Mouse (Mus musculus): ENCODE data around the gene Tmem104. TPM values are rescaled to one million over a fixed set of nuclear protein-coding genes. Genes with fewer than 3 reads are reported as not detected.

Gene Tmem104
- 0.26 TPM for polyA plus RNA-seq (2014; fragmentation: Illumina TruSeq; extraction: RNeasy Lipid Tissue Mini Kit (QIAGEN cat#74804); ENCODE audit: low replicate concordance)

DNA sequence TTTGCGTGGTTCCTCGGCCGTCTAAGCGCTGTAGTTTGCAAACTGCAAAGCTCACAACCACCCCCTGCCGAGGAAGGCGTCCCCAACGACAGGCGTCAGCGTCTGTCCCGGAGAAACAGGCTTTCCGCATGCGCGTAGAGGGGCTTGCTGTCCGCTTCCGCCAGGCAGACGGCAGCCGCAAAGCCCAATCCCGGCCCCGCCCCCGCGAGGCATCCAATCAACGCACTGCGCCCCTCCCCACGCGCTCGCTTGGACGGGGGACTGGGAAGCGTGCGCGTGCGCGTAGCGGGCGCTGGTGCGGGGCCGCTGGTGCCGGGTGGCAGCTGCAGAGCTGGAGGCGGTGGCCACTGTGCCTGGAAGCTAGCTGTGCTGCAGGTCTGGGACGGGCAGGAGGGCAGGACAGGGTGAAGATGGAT, at the start of gene Tmem104:
TSS of gene Tmem104 (plus strand) at position 264 of the 416 bp plus-strand sequence.

DNA sequence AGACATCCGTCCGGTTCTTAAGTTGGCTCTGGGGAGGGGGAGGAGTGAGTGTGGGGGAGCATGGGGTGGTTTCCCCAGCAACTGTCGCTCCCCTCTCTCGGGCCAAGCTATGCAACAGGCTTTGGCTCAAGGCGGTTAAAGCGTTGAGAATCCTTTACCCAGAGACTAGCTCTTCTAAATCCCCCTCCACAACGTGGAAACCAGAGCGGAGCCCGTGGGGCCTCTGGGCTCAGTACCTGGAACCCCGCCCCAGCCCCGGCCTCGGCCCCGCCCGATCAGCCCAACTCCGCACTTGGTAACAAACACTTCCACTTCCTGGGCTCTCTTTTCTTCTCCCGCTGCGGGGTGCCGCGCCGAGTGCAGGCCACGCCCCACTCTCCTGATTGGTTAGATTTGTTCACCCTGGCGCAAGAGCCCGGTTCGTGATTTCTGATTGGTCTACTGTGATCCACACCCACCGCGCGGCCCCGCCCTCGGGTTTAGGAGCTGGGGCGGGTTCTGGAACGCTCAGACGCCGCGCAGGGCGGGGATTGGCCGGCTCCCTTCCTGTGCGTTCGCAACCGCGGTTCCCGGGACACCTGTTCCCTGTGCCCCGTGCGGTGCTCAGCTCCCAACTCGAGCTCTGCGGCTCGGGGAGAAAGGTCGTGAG, 24.3 kb upstream of the Tmem104 start, which contains the start of gene Slc9a3r1:
TSS of gene Slc9a3r1 (plus strand) at position 510 of the 649 bp plus-strand sequence.

DNA sequence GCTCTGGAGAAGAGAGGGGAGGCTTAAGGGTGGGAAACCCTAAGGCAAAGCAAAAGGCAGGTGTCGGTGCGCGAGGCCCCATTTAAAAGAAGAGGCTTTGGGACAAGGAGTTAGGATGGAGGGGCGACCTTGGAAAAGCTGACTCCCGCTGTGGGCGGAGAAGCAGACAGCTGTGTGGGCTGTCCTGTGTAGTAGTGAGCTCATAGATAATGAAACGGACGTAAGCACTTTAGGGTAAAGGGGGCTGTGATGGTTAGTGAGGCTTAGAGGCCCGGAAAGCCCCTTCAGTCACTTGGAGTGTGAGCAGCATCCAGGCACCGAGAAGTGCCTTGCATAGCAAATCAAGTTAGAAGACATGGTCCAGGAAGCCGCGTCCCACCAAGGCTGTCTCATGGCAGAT, 406 bp downstream of the Tmem104 start, which contains the start of gene Nat9:
TSS of gene Nat9 (minus strand) at position 167 of the 400 bp plus-strand sequence.

DNA sequence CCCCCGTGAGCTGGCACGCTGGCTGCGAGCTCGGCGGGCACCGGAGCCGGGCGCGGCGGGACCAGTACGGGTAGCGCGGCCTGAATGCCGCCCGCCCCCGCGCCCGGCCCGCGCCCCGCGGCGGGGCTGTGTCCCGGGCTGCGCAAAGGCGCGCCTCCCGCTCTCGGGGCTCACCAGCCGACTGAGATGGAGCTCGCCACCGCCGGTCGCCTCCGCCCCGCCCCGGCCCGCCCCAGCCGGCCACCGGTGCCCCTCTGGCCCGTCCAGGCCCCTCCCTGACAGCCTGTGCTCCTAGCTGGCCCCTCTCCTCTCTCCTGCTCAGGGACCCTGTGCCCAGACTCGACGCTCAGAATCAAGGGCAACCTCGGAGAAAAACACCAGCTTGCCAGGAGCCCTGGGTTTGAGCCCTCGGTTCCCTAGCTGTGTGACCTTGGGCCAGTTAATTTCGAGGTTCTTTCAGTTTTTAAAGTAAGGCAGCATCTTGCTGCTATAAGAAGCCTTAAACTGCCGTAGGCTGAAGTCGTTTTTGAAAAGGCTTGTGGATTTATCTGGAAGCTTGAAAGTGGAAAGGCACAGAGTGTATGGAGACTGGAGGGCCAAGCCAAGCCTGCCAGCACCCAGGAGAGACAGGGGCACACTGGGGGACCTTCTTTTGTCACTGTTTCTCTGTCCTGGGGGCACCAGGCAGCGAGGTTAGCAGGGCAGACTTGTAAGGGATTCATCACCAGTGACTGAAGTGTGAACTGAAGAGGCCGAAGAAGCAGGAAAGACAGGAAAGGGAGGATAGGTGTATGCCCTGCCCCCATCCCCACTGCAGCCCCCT, 80.0 kb downstream of the Tmem104 start, which contains the start of gene Grin2c:
TSS of gene Grin2c (minus strand) at position 183 of the 823 bp plus-strand sequence.

DNA sequence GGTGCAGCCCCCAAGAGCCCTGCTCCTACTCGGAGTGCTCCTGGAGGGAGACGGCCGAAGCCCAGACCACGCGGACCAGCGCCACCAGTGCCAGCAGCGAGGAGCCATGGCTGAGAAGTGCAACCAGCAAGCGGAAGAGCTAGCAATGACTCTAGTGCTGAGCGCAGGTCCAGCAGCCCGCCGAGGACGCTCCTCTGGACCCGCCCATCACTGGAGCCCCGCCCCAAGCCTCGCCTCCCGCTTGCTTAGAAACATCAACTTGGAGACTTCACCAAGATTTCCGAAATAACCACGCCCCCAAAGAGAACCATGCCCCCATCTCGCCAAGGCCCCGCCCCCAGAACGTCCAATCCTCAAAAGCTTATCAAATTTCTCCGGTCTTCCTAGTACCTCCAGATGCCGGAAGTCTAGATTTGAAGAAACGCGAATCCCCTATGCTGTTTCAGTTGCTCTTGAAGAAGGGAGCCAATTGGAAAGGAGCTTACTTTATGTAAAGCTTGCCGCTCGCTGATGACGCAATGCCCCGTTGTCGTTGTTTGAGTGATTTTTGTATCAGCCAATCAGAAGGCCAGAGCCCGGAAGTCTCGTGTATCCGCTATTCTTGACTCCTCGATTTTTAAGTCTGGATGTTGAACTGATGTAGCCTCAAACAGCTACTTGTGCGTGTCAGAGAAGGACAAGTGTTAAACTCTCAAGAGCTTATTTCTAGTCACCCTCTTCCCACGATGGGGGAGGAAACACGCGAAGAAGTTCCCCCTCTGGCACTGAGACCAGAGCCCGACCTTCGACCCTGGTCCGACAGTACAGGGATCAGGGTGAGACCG, 89.7 kb downstream of the Tmem104 start, which contains the start of gene Fdxr:
TSS of gene Fdxr (minus strand) at position 271 of the 824 bp plus-strand sequence.

Other genes with a start within 250 kb of the Tmem104 start
- gene Cd300c, start 218.3 kb upstream of the Tmem104 start, polyA plus RNA-seq (2014; fragmentation: Illumina TruSeq; extraction: RNeasy Lipid Tissue Mini Kit (QIAGEN cat#74804); ENCODE audit: low replicate concordance) = not detected
- 1.8 TPM for gene Cd300ld, start 197.6 kb upstream of the Tmem104 start, polyA plus RNA-seq (2014; fragmentation: Illumina TruSeq; extraction: RNeasy Lipid Tissue Mini Kit (QIAGEN cat#74804); ENCODE audit: low replicate concordance)
- gene Cd300c2, start 185.6 kb upstream of the Tmem104 start, polyA plus RNA-seq (2014; fragmentation: Illumina TruSeq; extraction: RNeasy Lipid Tissue Mini Kit (QIAGEN cat#74804); ENCODE audit: low replicate concordance) = 0.67 TPM
- gene Cd300ld2, start 171.3 kb upstream of the Tmem104 start, polyA plus RNA-seq (2014; fragmentation: Illumina TruSeq; extraction: RNeasy Lipid Tissue Mini Kit (QIAGEN cat#74804); ENCODE audit: low replicate concordance) = not detected
- gene Cd300ld4, start 160.5 kb upstream of the Tmem104 start, polyA plus RNA-seq (2014; fragmentation: Illumina TruSeq; extraction: RNeasy Lipid Tissue Mini Kit (QIAGEN cat#74804); ENCODE audit: low replicate concordance) = not detected
- not detected for gene Cd300ld5, start 149.7 kb upstream of the Tmem104 start, polyA plus RNA-seq (2014; fragmentation: Illumina TruSeq; extraction: RNeasy Lipid Tissue Mini Kit (QIAGEN cat#74804); ENCODE audit: low replicate concordance)
- gene Cd300ld3, start 139.1 kb upstream of the Tmem104 start, polyA plus RNA-seq (2014; fragmentation: Illumina TruSeq; extraction: RNeasy Lipid Tissue Mini Kit (QIAGEN cat#74804); ENCODE audit: low replicate concordance) = not detected
- 0.59 TPM for gene Cd300e, start 125.3 kb upstream of the Tmem104 start, polyA plus RNA-seq (2014; fragmentation: Illumina TruSeq; extraction: RNeasy Lipid Tissue Mini Kit (QIAGEN cat#74804); ENCODE audit: low replicate concordance)
- 1.3 TPM for gene Rab37, start 96.1 kb upstream of the Tmem104 start, polyA plus RNA-seq (2014; fragmentation: Illumina TruSeq; extraction: RNeasy Lipid Tissue Mini Kit (QIAGEN cat#74804); ENCODE audit: low replicate concordance)
- 3.8 TPM for gene Cd300lf, start 53.5 kb upstream of the Tmem104 start, polyA plus RNA-seq (2014; fragmentation: Illumina TruSeq; extraction: RNeasy Lipid Tissue Mini Kit (QIAGEN cat#74804); ENCODE audit: low replicate concordance)
- 85.9 TPM for gene Slc9a3r1, start 24.1 kb upstream of the Tmem104 start, polyA plus RNA-seq (2014; fragmentation: Illumina TruSeq; extraction: RNeasy Lipid Tissue Mini Kit (QIAGEN cat#74804); ENCODE audit: low replicate concordance)
- not detected for gene Nat9, start 372 bp downstream of the Tmem104 start, polyA plus RNA-seq (2014; fragmentation: Illumina TruSeq; extraction: RNeasy Lipid Tissue Mini Kit (QIAGEN cat#74804); ENCODE audit: low replicate concordance)
- not detected for gene Grin2c, start 79.8 kb downstream of the Tmem104 start, polyA plus RNA-seq (2014; fragmentation: Illumina TruSeq; extraction: RNeasy Lipid Tissue Mini Kit (QIAGEN cat#74804); ENCODE audit: low replicate concordance)
- gene Fdxr, start 89.6 kb downstream of the Tmem104 start, polyA plus RNA-seq (2014; fragmentation: Illumina TruSeq; extraction: RNeasy Lipid Tissue Mini Kit (QIAGEN cat#74804); ENCODE audit: low replicate concordance) = 2.0 TPM
- gene Fads6, start 110.2 kb downstream of the Tmem104 start, polyA plus RNA-seq (2014; fragmentation: Illumina TruSeq; extraction: RNeasy Lipid Tissue Mini Kit (QIAGEN cat#74804); ENCODE audit: low replicate concordance) = 1.4 TPM
- gene Otop2, start 119.7 kb downstream of the Tmem104 start, polyA plus RNA-seq (2014; fragmentation: Illumina TruSeq; extraction: RNeasy Lipid Tissue Mini Kit (QIAGEN cat#74804); ENCODE audit: low replicate concordance) = not detected
- gene Ush1g, start 134.6 kb downstream of the Tmem104 start, polyA plus RNA-seq (2014; fragmentation: Illumina TruSeq; extraction: RNeasy Lipid Tissue Mini Kit (QIAGEN cat#74804); ENCODE audit: low replicate concordance) = not detected
- gene Otop3, start 147.2 kb downstream of the Tmem104 start, polyA plus RNA-seq (2014; fragmentation: Illumina TruSeq; extraction: RNeasy Lipid Tissue Mini Kit (QIAGEN cat#74804); ENCODE audit: low replicate concordance) = 0.45 TPM
- 2.0 TPM for gene Hid1, start 180.3 kb downstream of the Tmem104 start, polyA plus RNA-seq (2014; fragmentation: Illumina TruSeq; extraction: RNeasy Lipid Tissue Mini Kit (QIAGEN cat#74804); ENCODE audit: low replicate concordance)
- not detected for gene Cdr2l, start 194.4 kb downstream of the Tmem104 start, polyA plus RNA-seq (2014; fragmentation: Illumina TruSeq; extraction: RNeasy Lipid Tissue Mini Kit (QIAGEN cat#74804); ENCODE audit: low replicate concordance)
- 3.4 TPM for gene Mrpl58, start 216.3 kb downstream of the Tmem104 start, polyA plus RNA-seq (2014; fragmentation: Illumina TruSeq; extraction: RNeasy Lipid Tissue Mini Kit (QIAGEN cat#74804); ENCODE audit: low replicate concordance)
- 527 TPM for gene Atp5h, start 232.5 kb downstream of the Tmem104 start, polyA plus RNA-seq (2014; fragmentation: Illumina TruSeq; extraction: RNeasy Lipid Tissue Mini Kit (QIAGEN cat#74804); ENCODE audit: low replicate concordance)
- gene Kctd2, start 232.6 kb downstream of the Tmem104 start, polyA plus RNA-seq (2014; fragmentation: Illumina TruSeq; extraction: RNeasy Lipid Tissue Mini Kit (QIAGEN cat#74804); ENCODE audit: low replicate concordance) = 11.6 TPM